Mouse (Mus musculus) gastrocnemius, postnatal 25 days (tissue): ENCODE results near the gene Dlg1. TPM values are rescaled to one million over a fixed set of nuclear protein-coding genes. Genes with fewer than 3 reads are reported as not detected.

ENCODE experiments used
- DNase-seq: peaks from one replicate; pipeline ENCODE4 v3.0.0; 2022
- long read RNA-seq, 2 experiments: library from polyadenylated mRNA; stranded (forward); transcript quantifications; one replicate each; pipeline ENCODE4 v2.0.0; 2021
- total RNA-seq, 2 experiments: library from RNA; stranded (reverse); gene quantifications; 1 replicate in 1 of 2; 2 replicates in 1 of 2; pipeline ENCODE4 v1.2.3; 2021

Dlg1 gene
- 10 to 100 TPM; 33.5 to 35.5 TPM for total RNA-seq
- long read RNA-seq, experiment 1, full-length matches to known transcripts: 1 of 7 reads
- long read RNA-seq, experiment 1, partial matches to known transcripts: 2 of 7 reads
- long read RNA-seq, experiment 1, other reads (novel, unspliced or antisense): 4 of 7 reads
- long read RNA-seq, experiment 2, full-length matches to known transcripts: 5 of 14 reads
- long read RNA-seq, experiment 2, partial matches to known transcripts: 1 of 14 reads
- long read RNA-seq, experiment 2, other reads (novel, unspliced or antisense): 8 of 14 reads

GRCm38 (mm10) chr16:31663379-31664286 lies at the start of gene Dlg1:
Dlg1 (plus strand) TSS chr16:31663443.
- peak; percentile 88 for DNase-seq

GRCm38 (mm10) chr16:31616382-31616781 lies 46.9 kb upstream of the Dlg1 start:
- no peak for DNase-seq

- DNase-seq: no peak
Observed at GRCm38 (mm10) chr16:31617128-31617527, 46.1 kb upstream of the Dlg1 start.

GRCm38 (mm10) chr16:31617823-31618371 lies 45.3 kb upstream of the Dlg1 start:
- peak; percentile 89 for DNase-seq

GRCm38 (mm10) chr16:31618671-31619070 lies 44.6 kb upstream of the Dlg1 start:
- peak; percentile 21 for DNase-seq

- peak; percentile 21 for DNase-seq
Observed at GRCm38 (mm10) chr16:31619675-31620335, 43.4 kb upstream of the Dlg1 start.

- no peak for DNase-seq
Observed at GRCm38 (mm10) chr16:31622356-31622755, 40.9 kb upstream of the Dlg1 start.

- no peak for DNase-seq
Observed at GRCm38 (mm10) chr16:31623136-31623535, 40.1 kb upstream of the Dlg1 start.

- no peak for DNase-seq
Observed at GRCm38 (mm10) chr16:31624749-31625148, 38.5 kb upstream of the Dlg1 start.

- DNase-seq: peak; percentile 28
Observed at GRCm38 (mm10) chr16:31626331-31626730, 36.9 kb upstream of the Dlg1 start.

GRCm38 (mm10) chr16:31630381-31630780 lies 32.9 kb upstream of the Dlg1 start:
- no peak for DNase-seq

GRCm38 (mm10) chr16:31631046-31631445 lies 32.2 kb upstream of the Dlg1 start:
- DNase-seq: no peak

GRCm38 (mm10) chr16:31634371-31634770 lies 28.9 kb upstream of the Dlg1 start:
- DNase-seq: no peak

- no peak for DNase-seq
Observed at GRCm38 (mm10) chr16:31638393-31638792, 24.9 kb upstream of the Dlg1 start.

GRCm38 (mm10) chr16:31639946-31640345 lies 23.3 kb upstream of the Dlg1 start:
- DNase-seq: no peak

- no peak for DNase-seq
Observed at GRCm38 (mm10) chr16:31641776-31642175, 21.5 kb upstream of the Dlg1 start.

- no peak for DNase-seq
Observed at GRCm38 (mm10) chr16:31647221-31647620, 16.0 kb upstream of the Dlg1 start.

- DNase-seq: no peak
Observed at GRCm38 (mm10) chr16:31650788-31651187, 12.5 kb upstream of the Dlg1 start.

- no peak for DNase-seq
Observed at GRCm38 (mm10) chr16:31651541-31651940, 11.7 kb upstream of the Dlg1 start.

- no peak for DNase-seq
Observed at GRCm38 (mm10) chr16:31652115-31652843, 11.0 kb upstream of the Dlg1 start.

GRCm38 (mm10) chr16:31653616-31654015 lies 9.6 kb upstream of the Dlg1 start:
- no peak for DNase-seq

GRCm38 (mm10) chr16:31654021-31654420 lies 9.2 kb upstream of the Dlg1 start:
- no peak for DNase-seq
